ENCODE assay signal across 34 mouse cellular contexts in the genomic region with DNA sequence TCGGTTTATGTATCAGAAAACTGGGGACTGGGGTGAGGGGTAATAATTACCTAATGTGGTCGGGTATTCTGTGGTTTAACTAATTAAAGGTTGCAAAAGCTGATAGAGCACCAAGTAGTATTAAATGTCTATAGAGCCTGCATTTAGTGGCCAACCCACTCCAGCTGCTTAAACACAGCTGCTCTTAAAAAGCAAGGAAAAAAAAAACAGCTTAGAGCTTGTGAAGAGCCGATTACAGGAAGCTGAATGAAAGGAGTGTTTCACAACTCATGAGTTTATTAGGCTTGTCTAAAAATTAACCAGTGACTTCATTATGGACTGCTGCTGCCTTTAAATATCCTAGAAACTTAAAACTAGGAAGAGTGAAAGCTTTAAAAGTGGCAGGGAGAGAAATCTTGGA.
DNase-seq lines count a peak whose midpoint lies in the region; ATAC-seq and TF ChIP-seq lines count a peak whose summit lies in the region.
"Had no signal": no experiment of that assay in that cellular context is flagged by ENCODE, and none has a peak within 500 bp of the region (broad histone marks: within the 10 kb centered on the region; RNA-seq: fewer than 3 reads in every experiment).

No protein-coding gene starts in this region.

- TF ChIP-seq CTCF in kidney, postnatal 0 days (IDR thresholded peaks at IDR 0.05; ENCODE audit: low read depth) = no peak

- H3K36me3 ChIP-seq in embryonic facial prominence, embryonic 14.5 days (ENCODE audit: control insufficient read depth, insufficient read depth, low read length) = no peaks in the 10 kb centered on the region
- H3K36me3 ChIP-seq in embryonic facial prominence, embryonic 10.5 days (replicated peaks) = no peaks in the 10 kb centered on the region
- H3K36me3 ChIP-seq in kidney, postnatal 0 days (ENCODE audit: insufficient read depth, low read length) = no peaks in the 10 kb centered on the region
- H3K36me3 ChIP-seq: embryonic facial prominence, embryonic 15.5 days; forebrain, embryonic 12.5 days; heart, embryonic 13.5 days; hindbrain, embryonic 10.5 days; hindbrain, embryonic 15.5 days; liver, embryonic 12.5 days; midbrain, embryonic 10.5 days had no signal

- DNase-seq in embryonic facial prominence, embryonic 14.5 days (ENCODE audit: low spot score) = peak; percentile 53
- DNase-seq in embryonic facial prominence, embryonic 10.5 days (ENCODE audit: low spot score) = no peak
- peak; percentile 39 for DNase-seq in kidney, postnatal 0 days (ENCODE audit: low spot score)
- DNase-seq in kidney, adult 8-10 months = no peak
- peak; percentile 3 for DNase-seq in forelimb bud, embryonic 11.5 days (ENCODE audit: low read depth, low spot score)
- DNase-seq in large intestine, adult 2 months (ENCODE audit: low read depth, low spot score) = peak; percentile 54
- DNase-seq in spleen, adult 18-20 months = no peak
- DNase-seq in adrenal gland, postnatal 36 days = no peak
- DNase-seq: adrenal gland, adult 2 months; cerebellum, adult 11 months; cerebellum, adult 9-11 months; forebrain, postnatal 0 days; gastrocnemius, postnatal 36 days; heart, postnatal 10 days; kidney, adult 18-20 months; kidney, postnatal 4 days; layer of hippocampus, postnatal 36 days; left cerebral cortex, postnatal 4 days; liver, postnatal 0 days; lung, postnatal 10 days; right cerebral cortex, adult 18-20 months; thymus, adult 18-20 months; thymus, postnatal 25 days had no signal

- peak overlapping the region; percentile 31; the same call in 1 of the 2 replicates for H3K4me2 ChIP-seq in embryonic facial prominence, embryonic 14.5 days (ENCODE audit: low read depth, low read length)
- H3K4me2 ChIP-seq in kidney, postnatal 0 days (ENCODE audit: low read length) = peak overlapping the region; percentile 19; the same call in 1 of the 2 replicates
- H3K4me2 ChIP-seq: embryonic facial prominence, embryonic 15.5 days; forebrain, embryonic 12.5 days; heart, embryonic 13.5 days; hindbrain, embryonic 15.5 days; liver, embryonic 12.5 days had no signal

- H3K9ac ChIP-seq in embryonic facial prominence, embryonic 14.5 days (ENCODE audit: low read depth, low read length) = no peak overlapping the region
- no peak overlapping the region for H3K9ac ChIP-seq in kidney, postnatal 0 days (ENCODE audit: low read depth, low read length)
- H3K9ac ChIP-seq: embryonic facial prominence, embryonic 15.5 days; forebrain, embryonic 12.5 days; forebrain, postnatal 0 days; heart, embryonic 13.5 days; hindbrain, embryonic 15.5 days; liver, embryonic 12.5 days; liver, postnatal 0 days had no signal

- 30% methylated on average over 3 of the region's 3 CpGs for whole genome bisulfite sequencing in embryonic facial prominence, embryonic 14.5 days
- WGBS in embryonic facial prominence, embryonic 10.5 days = 42% methylated on average over 3 of the region's 3 CpGs
- WGBS in kidney, postnatal 0 days = 25% methylated on average over 3 of the region's 3 CpGs
- WGBS in large intestine, adult 2 months = 16% methylated on average over 3 of the region's 3 CpGs

- H3K27ac ChIP-seq in embryonic facial prominence, embryonic 14.5 days (replicated peaks; ENCODE audit: low read depth, low read length) = no peak overlapping the region
- H3K27ac ChIP-seq in embryonic facial prominence, embryonic 10.5 days (replicated peaks) = no peak overlapping the region
- no peak overlapping the region for H3K27ac ChIP-seq in kidney, postnatal 0 days
- H3K27ac ChIP-seq: embryonic facial prominence, embryonic 15.5 days; forebrain, embryonic 12.5 days; heart, embryonic 13.5 days; hindbrain, embryonic 10.5 days; hindbrain, embryonic 15.5 days; liver, embryonic 12.5 days; midbrain, embryonic 10.5 days; stomach, postnatal 0 days had no signal

- no peak overlapping the region for H3K4me3 ChIP-seq in embryonic facial prominence, embryonic 14.5 days (ENCODE audit: low read depth, low read length)
- no peak overlapping the region for H3K4me3 ChIP-seq in embryonic facial prominence, embryonic 10.5 days
- H3K4me3 ChIP-seq in kidney, postnatal 0 days (replicated peaks; ENCODE audit: low read depth, low read length) = no peak overlapping the region
- H3K4me3 ChIP-seq: embryonic facial prominence, embryonic 15.5 days; forebrain, embryonic 12.5 days; heart, embryonic 13.5 days; hindbrain, embryonic 10.5 days; hindbrain, embryonic 15.5 days; liver, embryonic 12.5 days; midbrain, embryonic 10.5 days had no signal

- no peaks in the 10 kb centered on the region for H3K9me3 ChIP-seq in embryonic facial prominence, embryonic 14.5 days (ENCODE audit: control insufficient read depth, low read length)
- H3K9me3 ChIP-seq in embryonic facial prominence, embryonic 10.5 days = no peaks in the 10 kb centered on the region
- no peaks in the 10 kb centered on the region for H3K9me3 ChIP-seq in kidney, postnatal 0 days (replicated peaks; ENCODE audit: low read length)
- H3K9me3 ChIP-seq: embryonic facial prominence, embryonic 15.5 days; forebrain, embryonic 12.5 days; heart, embryonic 13.5 days; hindbrain, embryonic 10.5 days; hindbrain, embryonic 15.5 days; liver, embryonic 12.5 days; midbrain, embryonic 10.5 days had no signal

- no peaks in the 10 kb centered on the region for H3K27me3 ChIP-seq in embryonic facial prominence, embryonic 14.5 days (replicated peaks; ENCODE audit: control insufficient read depth, insufficient read depth, low read length)
- H3K27me3 ChIP-seq in embryonic facial prominence, embryonic 10.5 days (replicated peaks; ENCODE audit: low read depth, poor library complexity, severe bottlenecking) = no peaks in the 10 kb centered on the region
- no peaks in the 10 kb centered on the region for H3K27me3 ChIP-seq in kidney, postnatal 0 days (ENCODE audit: insufficient read depth, low read length)
- H3K27me3 ChIP-seq: CH12.LX; embryonic facial prominence, embryonic 15.5 days; forebrain, embryonic 12.5 days; heart, embryonic 13.5 days; hindbrain, embryonic 15.5 days; liver, embryonic 12.5 days had no signal

- H3K4me1 ChIP-seq in embryonic facial prominence, embryonic 14.5 days (ENCODE audit: control insufficient read depth, insufficient read depth, low read length) = no peaks in the 10 kb centered on the region
- no peaks in the 10 kb centered on the region for H3K4me1 ChIP-seq in embryonic facial prominence, embryonic 10.5 days
- H3K4me1 ChIP-seq in kidney, postnatal 0 days (replicated peaks; ENCODE audit: insufficient read depth, low read length) = no peaks in the 10 kb centered on the region
- H3K4me1 ChIP-seq: embryonic facial prominence, embryonic 15.5 days; heart, embryonic 13.5 days; hindbrain, embryonic 10.5 days; hindbrain, embryonic 15.5 days; liver, embryonic 12.5 days; midbrain, embryonic 10.5 days had no signal

- ATAC-seq in embryonic facial prominence, embryonic 14.5 days (ENCODE audit: low read depth) = peak; percentile 57; the same call in 1 of the 2 replicates
- ATAC-seq in kidney, postnatal 0 days (replicated peaks; ENCODE audit: low FRiP score, low read depth) = no peak
- ATAC-seq: activated CD4-positive, CD25-positive, alpha-beta regulatory T cell, adult 4 months; forebrain, postnatal 0 days; liver, embryonic 12.5 days; liver, postnatal 0 days; midbrain, embryonic 16.5 days had no signal

Comparison
In these comparisons a context has a peak if more than half of its experiments do, and no peak if none do; other contexts are left out.
1. DNase-seq: peak in embryonic facial prominence, embryonic 14.5 days (single experiment), kidney, postnatal 0 days (single experiment), forelimb bud, embryonic 11.5 days (single experiment) and large intestine, adult 2 months (single experiment); none in embryonic facial prominence, embryonic 10.5 days (single experiment), kidney, adult 8-10 months (0 of 2), spleen, adult 18-20 months (0 of 2) and adrenal gland, postnatal 36 days (0 of 2).